Mouse (Mus musculus): Measurements from ENCODE around the gene Cep95. TPM values are rescaled to one million over a fixed set of nuclear protein-coding genes. Genes with fewer than 3 reads are reported as not detected.
"Not testable (repeated sequence)": the region's sequence is repeated elsewhere in the genome, so short reads cannot be mapped to it uniquely, and the experiment has no call there.

Gene Cep95
- polyA plus RNA-seq, 1 experiment from 2014 or later, result 15.1 TPM

DNA sequence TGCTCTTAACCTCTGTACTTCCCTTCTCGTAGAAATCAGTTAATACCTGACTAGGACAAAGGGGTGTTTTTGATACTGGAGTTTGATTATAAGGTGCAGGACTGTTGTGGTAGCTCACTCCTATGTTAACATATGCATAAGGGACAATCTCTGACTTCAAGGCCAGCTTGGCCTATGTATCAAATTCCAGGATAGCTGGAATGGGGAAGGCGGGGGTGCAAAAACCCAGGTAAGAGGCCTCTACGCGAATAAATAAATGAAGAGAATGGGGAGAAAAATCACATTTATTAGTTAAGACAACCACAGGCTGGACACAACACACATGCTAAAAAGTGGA, 9.0 kb upstream of the Cep95 start:
- no peaks in the 10 kb centered on the region for H3K27me3 ChIP-seq (ENCODE audit: control insufficient read depth, insufficient read depth, low read length)
- H3K9me3 ChIP-seq (ENCODE audit: control insufficient read depth, low read length), result no peaks in the 10 kb centered on the region
- ATAC-seq (ENCODE audit: low read depth), result no peak
- peak overlapping the region; percentile 88 for H3K27ac ChIP-seq (ENCODE audit: low read depth, low read length)
- WGBS, result 76% methylated on average over 4 of the region's 4 CpGs
- peaks cover 7% of the 10 kb centered on the region; the same call in 1 of the 2 replicates for H3K4me1 ChIP-seq (ENCODE audit: control insufficient read depth, insufficient read depth, low read length)
- H3K9ac ChIP-seq (replicated peaks; ENCODE audit: low read depth, low read length), result no peak overlapping the region
- H3K4me3 ChIP-seq (ENCODE audit: low read depth, low read length), result no peak overlapping the region; the same call in 1 of the 2 replicates
- peak overlapping the region; percentile 91 for H3K4me2 ChIP-seq (ENCODE audit: low read depth, low read length)
- H3K36me3 ChIP-seq (ENCODE audit: control insufficient read depth, insufficient read depth, low read length), result peaks cover 49% of the 10 kb centered on the region

DNA sequence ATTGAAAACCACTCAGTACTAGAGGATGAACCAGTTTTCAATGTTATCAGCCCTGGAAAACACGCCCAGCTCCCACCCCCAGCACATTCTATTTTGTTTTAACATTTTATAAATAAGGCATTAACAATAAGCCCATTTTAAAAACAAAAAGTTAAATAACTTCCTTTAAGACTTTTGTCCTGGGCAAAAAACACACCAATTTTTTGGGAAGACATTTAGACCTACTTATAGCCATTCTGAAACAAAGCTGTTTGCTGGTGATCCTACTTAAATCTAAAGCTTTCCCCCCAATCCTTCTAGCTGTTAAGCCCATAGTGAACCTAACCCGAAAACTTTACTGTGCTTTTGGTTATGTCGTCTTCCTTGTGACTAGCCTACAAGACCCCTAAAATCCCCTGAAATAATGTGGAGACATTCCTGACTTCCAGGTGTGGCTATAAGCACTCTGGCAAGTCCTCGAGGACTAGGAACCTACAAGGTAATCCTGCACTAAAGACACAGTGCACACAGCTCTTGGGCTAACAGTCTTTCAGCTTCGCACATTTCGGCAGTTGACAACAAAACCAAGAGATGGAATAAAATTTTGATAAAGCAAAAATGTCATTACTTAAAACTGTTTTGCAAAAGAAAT, 8.3 kb upstream of the Cep95 start:
- H3K36me3 ChIP-seq (ENCODE audit: control insufficient read depth, insufficient read depth, low read length), result peaks cover 55% of the 10 kb centered on the region
- H3K4me2 ChIP-seq (ENCODE audit: low read depth, low read length), result no peak overlapping the region
- WGBS, result 77% methylated on average over 6 of the region's 6 CpGs
- peaks cover 10% of the 10 kb centered on the region for H3K4me1 ChIP-seq (ENCODE audit: control insufficient read depth, insufficient read depth, low read length)
- no peak for ATAC-seq (ENCODE audit: low read depth)
- no peak overlapping the region for H3K27ac ChIP-seq (ENCODE audit: low read depth, low read length)
- H3K4me3 ChIP-seq (ENCODE audit: low read depth, low read length), result no peak overlapping the region
- no peaks in the 10 kb centered on the region for H3K27me3 ChIP-seq (ENCODE audit: control insufficient read depth, insufficient read depth, low read length)
- H3K9me3 ChIP-seq (ENCODE audit: control insufficient read depth, low read length), result no peaks in the 10 kb centered on the region
- H3K9ac ChIP-seq (replicated peaks; ENCODE audit: low read depth, low read length), result no peak overlapping the region

DNA sequence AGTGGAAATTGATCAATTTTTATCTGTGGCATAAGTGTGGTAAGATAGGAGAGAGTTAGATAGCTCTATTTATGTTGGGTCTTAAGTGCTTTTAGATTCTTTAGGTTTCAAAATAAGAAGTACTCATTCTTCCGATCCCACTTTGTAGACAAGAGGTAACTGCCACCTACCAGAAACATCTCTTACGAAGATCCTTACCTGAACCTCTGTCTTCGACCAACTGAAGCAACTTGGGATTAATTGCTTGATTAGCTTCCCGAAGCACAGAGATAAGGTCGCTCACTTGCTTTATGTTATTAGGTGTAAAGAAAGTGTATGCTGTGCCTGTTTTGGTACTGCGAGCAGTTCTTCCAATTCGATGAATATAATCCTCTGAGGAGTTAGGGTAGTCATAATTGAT, 6.8 kb upstream of the Cep95 start:
- H3K4me2 ChIP-seq (ENCODE audit: low read depth, low read length); H3K9ac ChIP-seq (replicated peaks; ENCODE audit: low read depth, low read length); ATAC-seq (ENCODE audit: low read depth); H3K27me3 ChIP-seq (ENCODE audit: control insufficient read depth, insufficient read depth, low read length); H3K4me3 ChIP-seq (ENCODE audit: low read depth, low read length); H3K9me3 ChIP-seq (ENCODE audit: control insufficient read depth, low read length); H3K27ac ChIP-seq (ENCODE audit: low read depth, low read length): not testable (repeated sequence)
- WGBS, result 92% methylated on average over 7 of the region's 7 CpGs
- peaks cover 21% of the 10 kb centered on the region for H3K4me1 ChIP-seq (ENCODE audit: control insufficient read depth, insufficient read depth, low read length)
- H3K36me3 ChIP-seq (ENCODE audit: control insufficient read depth, insufficient read depth, low read length), result peaks cover 63% of the 10 kb centered on the region

DNA sequence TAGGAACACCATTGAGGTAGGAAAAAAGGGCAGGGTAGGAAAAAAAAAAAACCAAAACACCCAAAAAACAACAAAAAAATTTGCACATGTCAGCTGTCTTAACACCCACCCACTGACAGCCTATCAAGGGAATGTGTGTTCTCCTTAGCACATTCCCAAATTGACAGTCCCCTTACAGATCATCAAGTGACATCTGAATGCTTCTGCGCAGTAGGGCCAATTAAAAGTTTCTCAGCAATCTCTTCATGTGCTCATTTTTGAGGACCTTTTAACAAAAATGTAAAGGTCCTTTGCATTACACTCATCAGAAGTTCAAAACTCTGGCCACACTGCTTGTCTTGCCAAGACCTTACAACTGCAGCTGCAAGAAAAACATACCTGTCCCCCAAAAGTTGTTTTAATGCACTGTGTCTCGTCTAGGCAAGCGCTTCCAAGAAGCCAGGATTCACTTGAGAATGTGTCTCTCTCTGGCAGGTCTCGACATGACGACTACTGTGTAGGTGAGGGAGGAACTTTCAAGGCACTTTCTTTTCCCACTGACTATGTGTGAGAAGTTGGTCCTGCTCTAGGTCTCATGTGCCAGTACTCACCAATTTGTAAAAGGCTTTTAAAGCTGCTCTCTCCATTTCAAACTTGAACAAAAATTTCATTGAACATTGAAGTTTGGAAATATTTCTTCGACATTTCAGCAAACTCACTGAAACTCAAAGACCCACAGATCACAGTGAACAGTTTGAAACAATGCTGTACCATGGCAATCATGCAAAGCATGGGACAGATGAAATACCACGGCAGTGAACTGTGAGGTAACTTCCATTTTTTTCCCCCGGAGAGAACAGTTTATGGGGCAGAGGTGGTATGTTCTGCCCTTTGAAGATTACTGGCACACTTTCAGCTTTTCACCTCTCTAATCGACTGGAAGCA, 5.9 kb upstream of the Cep95 start:
- Histone ChIP-seq H3K4me2 (ENCODE audit: low read depth, low read length) (no peak overlapping the region), H3K4me3 (ENCODE audit: low read depth, low read length) (no peak overlapping the region), H3K27ac (ENCODE audit: low read depth, low read length) (no peak overlapping the region), H3K27me3 (ENCODE audit: control insufficient read depth, insufficient read depth, low read length) (no peaks in the 10 kb centered on the region), H3K9me3 (ENCODE audit: control insufficient read depth, low read length) (no peaks in the 10 kb centered on the region), H3K36me3 (ENCODE audit: control insufficient read depth, insufficient read depth, low read length) (peaks cover 63% of the 10 kb centered on the region), H3K9ac (replicated peaks; ENCODE audit: low read depth, low read length) (no peak overlapping the region), H3K4me1 (ENCODE audit: control insufficient read depth, insufficient read depth, low read length) (peaks cover 21% of the 10 kb centered on the region)
- WGBS, result 86% methylated on average over 9 of the region's 9 CpGs
- ATAC-seq (ENCODE audit: low read depth), result no peak

DNA sequence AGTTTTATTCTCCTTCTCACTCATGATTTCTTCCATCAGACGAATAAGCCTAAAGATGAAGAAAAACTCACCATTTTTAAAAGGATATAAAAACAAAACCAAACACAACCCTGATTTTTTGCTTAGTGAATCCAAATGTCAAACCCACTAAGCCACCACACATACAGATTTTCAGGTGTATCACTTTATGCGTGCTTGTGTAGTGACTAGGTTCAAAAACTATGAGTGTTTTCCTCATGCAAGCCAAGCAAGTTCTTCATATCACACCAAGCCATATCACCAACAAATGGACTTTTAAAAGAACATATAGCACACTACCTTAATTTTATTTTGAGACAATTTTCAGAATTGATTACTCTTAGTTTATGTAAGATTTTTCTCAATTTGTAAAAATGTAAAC, 4.6 kb upstream of the Cep95 start:
- Histone ChIP-seq H3K4me1 (ENCODE audit: control insufficient read depth, insufficient read depth, low read length) (peaks cover 21% of the 10 kb centered on the region), H3K27ac (ENCODE audit: low read depth, low read length) (no peak overlapping the region), H3K36me3 (ENCODE audit: control insufficient read depth, insufficient read depth, low read length) (peaks cover 63% of the 10 kb centered on the region), H3K9me3 (ENCODE audit: control insufficient read depth, low read length) (no peaks in the 10 kb centered on the region), H3K27me3 (ENCODE audit: control insufficient read depth, insufficient read depth, low read length) (no peaks in the 10 kb centered on the region), H3K4me3 (ENCODE audit: low read depth, low read length) (no peak overlapping the region), H3K4me2 (ENCODE audit: low read depth, low read length) (no peak overlapping the region), H3K9ac (replicated peaks; ENCODE audit: low read depth, low read length) (no peak overlapping the region)
- ATAC-seq (ENCODE audit: low read depth), result no peak
- 92% methylated on average over 2 of the region's 2 CpGs for WGBS

DNA sequence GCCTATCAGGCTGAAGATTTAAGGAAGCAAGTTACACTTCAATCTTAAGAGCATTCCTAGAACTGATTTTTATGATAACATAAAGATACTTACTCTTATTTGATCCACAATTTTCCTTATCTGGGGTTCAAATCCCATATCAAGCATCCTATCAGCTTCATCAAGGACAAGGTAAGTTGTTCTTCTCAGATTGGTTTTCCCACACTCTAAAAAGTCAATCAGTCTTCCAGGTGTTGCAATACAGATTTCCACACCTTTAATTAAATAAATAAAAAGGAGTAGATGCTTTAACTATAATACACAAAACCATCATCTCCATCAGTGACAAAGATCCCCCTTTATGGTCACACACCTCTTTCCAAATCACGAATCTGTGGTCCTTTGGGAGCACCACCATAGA, 4.0 kb upstream of the Cep95 start:
- H3K4me2 ChIP-seq (ENCODE audit: low read depth, low read length), result no peak overlapping the region
- H3K9me3 ChIP-seq (ENCODE audit: control insufficient read depth, low read length), result no peaks in the 10 kb centered on the region
- no peak overlapping the region for H3K27ac ChIP-seq (ENCODE audit: low read depth, low read length)
- WGBS, result 69% methylated on average over 1 of the region's 1 CpGs
- H3K27me3 ChIP-seq (ENCODE audit: control insufficient read depth, insufficient read depth, low read length), result no peaks in the 10 kb centered on the region
- no peak for ATAC-seq (ENCODE audit: low read depth)
- H3K4me3 ChIP-seq (ENCODE audit: low read depth, low read length), result no peak overlapping the region
- peaks cover 60% of the 10 kb centered on the region for H3K36me3 ChIP-seq (ENCODE audit: control insufficient read depth, insufficient read depth, low read length)
- H3K9ac ChIP-seq (replicated peaks; ENCODE audit: low read depth, low read length), result no peak overlapping the region
- peaks cover 16% of the 10 kb centered on the region for H3K4me1 ChIP-seq (ENCODE audit: control insufficient read depth, insufficient read depth, low read length)

DNA sequence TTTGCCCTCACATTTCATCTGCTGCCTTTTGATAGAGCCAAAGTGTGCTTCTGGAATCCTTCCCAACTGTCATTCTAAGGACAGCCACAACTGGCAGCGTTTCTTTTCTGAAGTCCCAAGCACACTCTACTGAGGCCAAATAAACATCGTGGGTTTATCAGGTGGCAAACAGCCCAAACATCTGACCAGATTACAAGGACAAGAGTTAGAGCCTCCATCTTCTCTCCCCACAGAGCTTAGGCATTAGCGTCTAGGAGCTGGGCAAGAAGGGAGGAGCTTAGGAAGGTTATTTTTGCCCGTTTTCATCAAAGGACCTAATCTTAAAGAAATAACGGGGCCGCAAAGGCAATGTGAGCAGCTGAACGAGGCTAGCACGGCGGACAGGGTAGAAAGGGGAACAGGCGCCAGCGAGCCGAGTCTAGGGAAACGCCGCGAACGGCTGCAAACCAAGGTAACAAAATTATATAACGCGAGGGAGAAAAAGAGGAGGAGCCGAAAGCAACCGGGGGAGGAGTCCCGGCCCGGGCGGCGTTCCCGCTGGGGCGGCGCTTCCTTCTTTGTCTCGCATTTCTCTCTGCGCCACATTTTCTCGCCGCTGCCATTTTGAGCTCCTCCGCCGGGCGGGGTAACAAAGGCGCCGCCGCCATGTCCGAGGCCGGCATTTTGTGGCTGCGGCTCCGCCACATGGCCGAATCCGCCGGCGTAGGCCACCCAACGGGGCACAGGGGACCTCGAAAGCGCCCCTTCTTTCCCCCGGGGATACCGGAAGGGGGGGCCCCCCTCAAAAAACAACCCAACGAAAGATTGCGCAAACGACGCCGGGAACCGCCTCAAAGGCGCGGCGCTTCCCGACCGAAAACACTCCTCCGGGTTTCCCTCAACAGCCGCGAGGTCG, 1.7 kb upstream of the Cep95 start:
- no peak for ATAC-seq (ENCODE audit: low read depth)
- WGBS, result under 1% methylated on average over 60 of the region's 65 CpGs

DNA sequence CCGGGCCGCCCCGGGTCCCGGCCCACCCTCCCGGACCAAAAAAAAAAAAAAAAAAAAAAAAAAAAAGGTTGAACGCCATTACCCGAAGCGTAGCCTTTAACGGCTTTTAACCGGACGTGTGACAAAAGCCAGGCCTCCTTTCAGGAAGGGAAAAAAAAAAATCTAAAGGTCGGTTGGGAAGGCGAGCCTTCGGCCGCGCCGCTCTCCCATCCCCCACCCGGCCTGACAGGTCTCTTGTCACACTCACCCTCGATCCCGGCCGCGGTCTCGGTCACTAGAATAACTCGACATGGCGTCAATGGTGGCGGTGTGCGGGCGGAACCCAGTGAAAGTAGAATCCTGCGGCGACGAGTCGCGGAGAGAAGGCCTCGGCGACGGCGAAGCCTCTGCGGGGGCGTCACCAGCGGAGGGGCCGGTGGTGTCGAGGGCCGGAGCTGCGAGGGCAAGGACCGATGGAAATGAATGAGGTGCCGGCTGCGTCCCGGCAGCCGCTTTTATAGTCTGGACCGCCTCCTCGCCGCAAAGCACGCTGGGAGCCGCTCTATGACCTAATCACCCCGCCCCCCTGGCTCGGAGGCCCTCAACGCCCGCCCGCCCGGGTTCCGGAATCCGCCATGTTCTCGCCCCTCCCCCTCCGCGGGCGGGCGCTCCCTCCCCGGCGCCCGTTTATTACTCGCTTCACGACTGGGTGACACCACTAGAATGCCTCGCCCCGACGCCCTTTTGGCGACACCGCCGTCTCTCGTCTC, 852 bp upstream of the Cep95 start:
- peaks cover 20% of the 10 kb centered on the region for H3K4me1 ChIP-seq (ENCODE audit: control insufficient read depth, insufficient read depth, low read length)
- peak overlapping the region; percentile 99 for H3K27ac ChIP-seq (ENCODE audit: low read depth, low read length)
- peak overlapping the region; percentile 52; the same call in 1 of the 2 replicates for H3K4me2 ChIP-seq (ENCODE audit: low read depth, low read length)
- H3K27me3 ChIP-seq (ENCODE audit: control insufficient read depth, insufficient read depth, low read length), result no peaks in the 10 kb centered on the region
- H3K36me3 ChIP-seq (ENCODE audit: control insufficient read depth, insufficient read depth, low read length), result peaks cover 36% of the 10 kb centered on the region
- peak overlapping the region; percentile 72 for H3K4me3 ChIP-seq (ENCODE audit: low read depth, low read length)
- ATAC-seq (ENCODE audit: low read depth), result peak; percentile 78
- under 1% methylated on average over 70 of the region's 79 CpGs for WGBS
- no peaks in the 10 kb centered on the region for H3K9me3 ChIP-seq (ENCODE audit: control insufficient read depth, low read length)
- H3K9ac ChIP-seq (replicated peaks; ENCODE audit: low read depth, low read length), result peak overlapping the region; percentile 98

More for the DNA sequence above, 1.7 kb upstream of the Cep95 start:
- Histone ChIP-seq H3K9me3 (ENCODE audit: control insufficient read depth, low read length) (no peaks in the 10 kb centered on the region), H3K36me3 (ENCODE audit: control insufficient read depth, insufficient read depth, low read length) (peaks cover 41% of the 10 kb centered on the region), H3K27ac (ENCODE audit: low read depth, low read length) (peak overlapping the region; percentile 99), H3K4me1 (ENCODE audit: control insufficient read depth, insufficient read depth, low read length) (peaks cover 20% of the 10 kb centered on the region), H3K4me2 (ENCODE audit: low read depth, low read length) (peak overlapping the region; percentile 69), H3K9ac (replicated peaks; ENCODE audit: low read depth, low read length) (peak overlapping the region; percentile 98), H3K4me3 (ENCODE audit: low read depth, low read length) (peak overlapping the region; percentile 72), H3K27me3 (ENCODE audit: control insufficient read depth, insufficient read depth, low read length) (no peaks in the 10 kb centered on the region)
